Mouse (Mus musculus) gastrocnemius, adult 8-10 months (tissue): ENCODE data around the gene Rassf4. TPM values are rescaled to one million over a fixed set of nuclear protein-coding genes. Genes with fewer than 3 reads are reported as not detected.

ENCODE experiments used
- DNase-seq, 2 experiments: peaks; one replicate each; pipeline ENCODE4 v3.0.0; 2022; ENCODE audit warnings: low spot score in 2 of 2
- total RNA-seq, 4 experiments: library from RNA; stranded (reverse); gene quantifications; 2 replicates each; pipeline ENCODE4 v1.2.4; 2022

The Rassf4 gene
- total RNA-seq, result 1 to 10 TPM; 1.1 to 1.7 (median 1.1) TPM

- peak; percentile 48 to 62 for DNase-seq
These were observed at the start of gene Rassf4 for GRCm38 (mm10) chr6:116673471-116674282. TSS of gene Rassf4 (minus strand) at chr6:116673952.

- no peak for DNase-seq
These were observed 45.2 kb upstream of the Rassf4 start for GRCm38 (mm10) chr6:116718920-116719319.

DNA sequence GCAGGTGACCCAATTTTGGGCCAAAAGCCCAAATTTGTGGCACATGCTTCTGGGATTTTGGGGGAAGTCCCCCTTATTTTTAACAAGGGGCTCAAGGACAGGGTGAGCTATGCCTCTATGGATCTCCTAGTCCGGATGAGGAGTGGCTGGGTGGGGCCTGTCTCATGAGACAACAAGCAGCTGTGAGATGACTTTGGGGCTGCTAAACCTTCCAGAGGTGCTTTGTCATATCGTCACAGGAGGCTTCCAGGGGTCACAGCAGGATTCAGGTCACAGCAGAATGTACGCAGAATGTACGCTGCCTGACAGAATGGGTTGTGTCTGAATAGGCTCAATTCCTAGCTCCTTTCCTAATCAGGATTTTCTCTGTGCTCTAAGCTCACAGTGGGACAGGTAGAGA is 44.6 kb upstream of the Rassf4 start:
- DNase-seq, result no peak

DNA sequence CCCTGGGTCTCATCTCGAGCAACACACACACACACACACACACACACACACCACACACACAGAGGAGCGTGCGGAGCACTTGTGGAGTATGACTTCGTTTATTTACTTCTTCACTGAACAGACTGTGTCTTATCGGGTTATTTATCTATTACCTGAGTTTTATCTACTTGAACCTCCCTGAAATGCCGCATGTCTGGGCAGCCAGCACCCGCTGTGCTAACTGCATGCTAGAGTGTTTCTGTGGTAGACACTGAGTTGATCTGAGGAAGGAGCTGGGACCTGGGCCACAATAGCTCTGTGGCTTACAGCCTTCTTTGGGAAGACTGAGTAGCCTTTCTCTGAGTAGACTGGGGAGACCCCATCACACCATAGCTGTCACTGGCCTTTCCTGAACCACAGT is 44.1 kb upstream of the Rassf4 start:
- DNase-seq, result no peak

DNA sequence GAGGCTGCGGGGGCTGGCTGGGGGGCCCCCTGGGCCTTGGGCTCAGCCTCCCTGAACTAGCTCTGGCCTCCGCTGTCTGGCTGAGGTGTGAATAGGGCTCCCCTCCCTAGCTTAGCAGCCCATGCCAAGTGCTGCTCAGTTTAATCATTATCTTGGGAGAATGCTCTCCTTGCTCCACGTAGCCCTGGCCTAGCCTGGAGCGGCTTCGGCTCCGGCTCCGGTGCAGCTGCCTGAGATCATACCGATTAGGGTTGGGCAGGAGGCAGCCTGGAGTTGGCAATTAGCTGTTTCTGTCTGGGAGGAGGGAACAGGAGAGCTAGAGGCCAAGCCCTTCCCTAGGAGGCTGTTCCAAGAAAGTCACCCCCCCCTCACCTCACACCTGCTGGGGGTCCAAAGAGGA is 42.9 kb upstream of the Rassf4 start, which contains the start of gene Tmem72:
Gene Tmem72, minus strand, starts transcription at position 248 of the 400 bp plus-strand sequence.
- DNase-seq, result no peak

DNA sequence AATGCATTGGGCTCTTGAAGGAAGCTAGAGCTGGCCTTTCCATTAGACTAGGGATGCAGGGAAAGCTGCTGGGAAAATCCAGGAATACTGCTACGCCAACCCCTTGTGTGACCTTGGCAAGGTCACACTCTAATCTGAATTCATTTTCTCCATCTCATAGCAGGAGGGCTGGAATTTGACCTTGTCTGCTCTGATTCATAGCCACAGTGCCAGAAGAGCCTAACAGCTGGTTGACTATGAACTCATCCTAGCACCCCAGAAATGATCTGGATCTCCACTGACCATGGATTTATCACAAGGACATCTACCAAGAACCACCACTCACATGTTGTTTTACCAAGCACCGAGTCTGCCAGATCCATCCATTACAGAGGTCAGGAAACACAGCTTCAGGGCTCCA is 41.4 kb upstream of the Rassf4 start:
- DNase-seq, result no peak

DNA sequence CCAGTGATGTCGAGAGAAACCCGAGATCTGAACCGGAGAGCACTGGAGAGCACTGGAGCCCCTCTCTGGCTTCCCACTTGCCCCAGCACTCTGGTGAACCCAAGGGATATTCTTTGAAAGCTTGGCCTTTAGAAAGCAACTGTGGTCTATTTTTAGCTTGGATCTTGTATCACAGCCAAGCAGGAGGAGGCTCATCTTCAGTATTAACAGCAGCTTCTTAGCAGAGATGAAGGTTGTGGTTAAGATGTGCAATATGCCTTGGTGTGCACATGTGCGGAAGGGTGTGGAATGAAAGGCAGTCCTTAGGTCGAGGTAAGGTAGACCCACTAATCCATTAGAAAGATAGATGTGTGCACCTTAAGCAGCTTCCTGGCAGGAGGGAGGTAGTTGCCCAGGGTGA is 40.8 kb upstream of the Rassf4 start:
- no peak for DNase-seq

DNA sequence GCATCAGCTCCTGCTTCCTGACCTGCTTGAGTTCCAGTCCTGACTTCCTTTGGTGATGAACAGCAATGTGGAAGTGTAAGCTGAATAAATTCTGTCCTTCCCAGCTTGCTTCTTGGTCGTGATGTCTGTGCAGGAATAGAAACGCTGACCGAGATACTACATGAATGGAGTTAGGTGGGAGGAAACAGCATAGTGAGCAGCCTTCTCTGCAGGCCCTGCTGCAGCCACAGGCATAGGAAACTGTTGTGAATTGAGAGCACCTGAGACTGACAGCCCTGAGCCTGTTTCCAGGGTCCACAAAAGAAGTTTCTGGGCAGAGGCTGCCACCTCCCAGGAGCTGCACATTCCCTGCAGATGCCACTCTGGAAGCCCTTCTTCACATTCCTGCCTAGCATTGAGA is 40.2 kb upstream of the Rassf4 start:
- no peak for DNase-seq

DNA sequence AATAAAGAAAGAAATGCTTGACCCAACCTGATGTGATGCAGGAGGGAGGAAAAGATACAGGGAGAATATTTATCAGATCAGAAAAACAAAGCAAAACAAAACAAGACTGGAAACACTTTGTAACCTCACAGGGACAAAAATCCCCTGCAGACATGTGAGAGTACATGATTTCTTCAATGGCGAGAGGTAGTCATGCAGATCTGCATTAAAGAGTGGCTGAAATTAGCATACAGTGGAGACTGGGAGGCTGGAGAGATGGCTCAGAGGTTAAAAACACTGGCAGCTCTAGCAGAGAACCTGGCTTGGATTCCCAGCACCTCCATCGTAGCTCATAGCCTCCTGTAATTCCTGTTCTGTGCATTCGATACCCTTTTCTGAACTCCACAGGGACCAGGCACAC is 38.8 kb upstream of the Rassf4 start:
- DNase-seq, result no peak

- DNase-seq, result no peak
These were observed 38.3 kb upstream of the Rassf4 start for GRCm38 (mm10) chr6:116712062-116712461.

DNA sequence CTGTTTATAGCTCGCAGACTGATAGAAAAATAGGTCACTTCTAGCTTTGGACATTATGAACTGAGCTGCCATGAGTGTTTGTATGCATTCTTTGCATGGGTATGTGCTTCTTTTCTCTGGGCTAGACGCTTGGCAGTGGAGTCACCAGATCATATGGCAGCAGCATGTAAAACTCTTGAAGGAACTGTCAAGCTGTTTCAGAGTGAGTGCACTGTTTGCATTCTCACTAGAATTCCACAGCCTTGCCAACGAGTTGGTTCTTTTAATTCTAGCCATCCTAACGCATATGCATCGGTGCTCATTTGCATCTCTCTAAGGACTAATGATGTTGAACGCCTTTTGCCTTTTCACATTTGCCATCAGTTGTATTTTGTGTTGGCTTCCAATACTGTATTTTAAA is 30.6 kb upstream of the Rassf4 start:
- DNase-seq, result no peak

- DNase-seq, result no peak
These were observed 27.1 kb upstream of the Rassf4 start for GRCm38 (mm10) chr6:116700821-116701220.

DNA sequence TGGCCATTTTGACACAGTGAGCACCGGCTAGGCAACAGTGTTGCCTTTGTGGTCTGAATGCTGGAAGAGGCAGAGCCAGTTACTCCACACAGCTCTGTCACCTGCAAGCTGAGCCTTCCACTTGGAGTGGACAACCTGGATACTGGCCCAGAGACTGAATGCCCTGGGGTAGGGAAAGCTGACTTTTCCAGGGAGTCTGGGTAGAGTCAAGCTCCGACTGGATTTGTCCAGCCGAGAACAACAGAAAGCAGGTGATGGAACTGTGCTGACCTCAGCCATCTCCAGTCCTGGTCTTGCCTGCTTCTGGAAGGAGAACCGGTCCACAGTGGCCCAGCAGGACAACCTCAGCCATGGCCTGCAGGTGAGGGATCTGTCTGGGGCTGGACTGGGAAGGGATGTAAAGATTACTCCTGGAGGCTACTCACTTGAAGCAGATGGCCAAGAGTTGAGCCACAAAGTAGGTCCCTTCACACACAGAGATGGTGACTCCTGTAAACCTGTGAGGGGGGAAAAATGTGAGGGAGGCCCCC is 24.2 kb upstream of the Rassf4 start:
- no peak for DNase-seq

DNA sequence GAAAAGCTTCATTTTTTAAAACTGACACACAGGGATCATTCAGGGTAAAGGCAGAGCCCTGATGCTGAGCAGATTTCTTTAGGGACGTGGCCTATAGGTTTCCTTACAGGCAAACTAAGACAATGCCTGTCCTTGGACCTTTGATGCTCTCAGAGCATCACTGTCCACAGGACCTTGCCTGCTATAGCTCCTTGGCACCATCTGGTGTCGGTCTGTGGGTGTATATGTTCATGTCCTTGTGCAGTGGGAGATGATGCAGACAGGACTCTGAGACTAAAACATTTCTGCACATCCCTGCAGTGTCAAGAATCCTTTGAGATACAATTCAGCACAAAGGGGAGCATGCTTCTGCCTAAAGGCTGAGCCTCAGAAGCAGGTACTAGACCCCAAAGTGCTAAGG is 23.7 kb upstream of the Rassf4 start:
- DNase-seq, result no peak

GRCm38 (mm10) chr6:116694346-116694745 is 20.6 kb upstream of the Rassf4 start:
- no peak for DNase-seq

- no peak for DNase-seq
These were observed 19.9 kb upstream of the Rassf4 start for GRCm38 (mm10) chr6:116693639-116694038.

- peak in 1 of 2 experiments; percentile 42 for DNase-seq
These were observed 8.6 kb upstream of the Rassf4 start for GRCm38 (mm10) chr6:116682317-116682716.

DNA sequence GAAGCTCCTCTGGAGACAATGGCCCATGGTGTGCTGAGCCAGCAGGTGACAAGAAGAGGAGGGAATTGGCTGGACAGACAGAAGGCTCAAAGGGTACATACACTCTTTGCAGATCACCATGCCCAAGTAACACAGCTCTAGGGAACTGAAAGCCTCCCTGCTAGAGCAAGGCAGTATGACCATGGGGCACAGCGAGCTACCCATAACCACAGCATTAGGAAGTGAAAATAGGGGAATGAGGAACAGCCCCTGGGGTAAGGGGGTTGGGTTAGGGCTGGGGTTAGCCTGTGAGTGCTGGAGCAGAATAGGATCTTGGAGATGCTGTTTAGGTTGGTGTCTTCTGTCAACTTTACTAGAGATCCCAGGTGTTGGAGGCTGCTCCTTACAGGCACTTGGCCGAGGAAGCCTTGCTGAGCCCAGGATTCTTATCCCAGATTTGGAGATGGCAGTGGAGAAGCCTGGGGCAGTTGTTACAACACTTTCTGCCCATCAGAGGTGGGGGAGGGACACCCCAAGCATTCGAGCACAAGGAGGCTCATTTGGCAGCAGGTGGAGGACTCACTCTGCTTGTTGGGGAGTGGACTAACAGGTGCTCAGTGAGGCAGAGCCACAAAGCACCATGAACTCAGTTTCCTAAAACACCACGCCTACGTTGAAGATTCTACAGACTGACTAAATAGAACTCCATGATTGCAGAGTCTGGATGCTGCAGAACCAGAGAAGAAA is 6.0 kb upstream of the Rassf4 start:
- DNase-seq, result no peak

DNA sequence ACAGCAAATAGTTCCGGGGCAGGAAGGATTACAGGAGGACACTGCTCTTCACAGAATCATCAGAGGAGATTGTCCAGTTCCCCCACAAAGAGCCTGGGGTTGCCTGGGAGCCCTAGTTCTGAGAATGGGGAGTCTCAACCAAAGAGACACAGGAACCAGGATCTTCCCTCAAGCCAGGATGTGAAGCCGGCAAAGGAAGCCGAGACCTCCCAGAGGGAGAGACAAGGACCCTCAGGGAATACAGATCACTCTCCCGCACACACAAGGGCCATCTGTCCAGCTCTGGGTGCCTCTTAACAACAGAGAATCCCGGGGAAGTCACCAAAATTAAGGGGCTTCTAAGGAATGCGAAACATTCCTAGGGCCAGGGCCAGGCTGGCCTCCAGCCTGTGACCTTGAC is 3.6 kb upstream of the Rassf4 start:
- no peak for DNase-seq

- no peak for DNase-seq
These were observed 2.7 kb upstream of the Rassf4 start for GRCm38 (mm10) chr6:116676355-116676913.

GRCm38 (mm10) chr6:116674283-116674886 is 633 bp upstream of the Rassf4 start:
- no peak for DNase-seq

DNA sequence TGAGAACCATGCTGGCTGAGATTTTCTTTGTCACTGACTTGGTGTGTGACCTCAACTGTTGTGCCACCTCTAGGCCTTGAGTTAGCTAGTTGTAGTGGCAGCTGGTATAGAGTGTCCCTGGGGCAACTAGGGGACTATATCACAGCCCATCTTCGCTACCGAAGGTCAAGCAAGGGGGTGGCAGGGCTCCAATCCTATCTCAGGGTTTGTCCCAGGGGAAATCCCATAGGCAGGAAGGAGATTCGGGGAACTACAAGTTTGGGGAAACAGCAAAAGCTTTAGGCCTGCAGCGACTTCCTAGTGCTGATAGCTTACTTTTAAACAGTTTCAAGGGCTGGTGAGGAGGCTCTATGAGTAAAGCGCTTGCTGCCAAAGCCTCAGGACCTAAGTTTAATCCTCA is 1.4 kb downstream of the Rassf4 start:
- DNase-seq, result no peak
